Mouse (Mus musculus): ENCODE measurements at regions not wholly inside any gene's neighbourhood (a gene's known extent, or its start where the extent isn't known, plus 50 kb on each side); places are given as distances from the start of the nearest gene placed in this dataset.

DNA sequence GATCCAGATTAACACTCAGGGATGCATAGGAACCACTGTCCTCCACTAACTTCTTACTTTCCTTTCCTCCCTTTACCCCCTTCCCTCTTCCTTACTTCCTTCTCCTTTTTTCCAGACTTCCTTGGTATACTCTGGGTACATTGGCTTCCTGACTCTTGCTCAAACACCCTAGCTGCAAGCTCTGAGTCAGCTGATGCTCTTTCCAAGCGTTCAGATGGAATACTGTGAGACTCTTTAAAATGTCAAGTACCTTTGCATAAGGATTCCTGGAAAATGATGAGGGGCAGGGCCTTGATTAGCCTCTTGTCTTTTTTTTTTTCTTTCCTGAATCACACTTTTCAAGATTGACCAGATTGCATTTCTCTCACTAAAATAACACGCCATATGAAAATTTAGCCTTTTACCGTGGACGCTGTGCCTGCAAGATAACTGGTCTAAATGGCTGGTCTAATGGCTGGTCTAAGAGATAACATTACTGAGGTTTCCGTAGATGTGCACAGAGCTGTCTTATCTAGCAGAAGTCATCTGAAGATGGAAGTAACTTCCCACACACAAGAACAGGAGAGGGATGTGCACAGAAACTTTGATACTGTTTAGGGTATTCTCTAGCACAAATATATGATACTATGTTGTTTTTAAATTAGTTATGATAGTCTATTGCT is 404.9 kb downstream of the Rprm start:
- H3K27me3 ChIP-seq (ENCODE audit: control insufficient read depth, insufficient read depth, low read length), result no peaks in the 10 kb centered on the region; the same call in 1 of the 2 replicates
- 93% methylated on average over 5 of the region's 5 CpGs for WGBS
- no peaks in the 10 kb centered on the region for H3K4me1 ChIP-seq (ENCODE audit: control insufficient read depth, insufficient read depth, low read length)
- DNase-seq, result no peak
- TF ChIP-seq POLR2A (IDR thresholded peaks at IDR 0.05; ENCODE audit: borderline replicate concordance, insufficient read depth, low read length), result no peak
- H3K27ac ChIP-seq (ENCODE audit: insufficient read depth, low read length), result no peak overlapping the region
- H3K4me3 ChIP-seq (replicated peaks; ENCODE audit: insufficient read depth, low read depth, low read length), result no peak overlapping the region

DNA sequence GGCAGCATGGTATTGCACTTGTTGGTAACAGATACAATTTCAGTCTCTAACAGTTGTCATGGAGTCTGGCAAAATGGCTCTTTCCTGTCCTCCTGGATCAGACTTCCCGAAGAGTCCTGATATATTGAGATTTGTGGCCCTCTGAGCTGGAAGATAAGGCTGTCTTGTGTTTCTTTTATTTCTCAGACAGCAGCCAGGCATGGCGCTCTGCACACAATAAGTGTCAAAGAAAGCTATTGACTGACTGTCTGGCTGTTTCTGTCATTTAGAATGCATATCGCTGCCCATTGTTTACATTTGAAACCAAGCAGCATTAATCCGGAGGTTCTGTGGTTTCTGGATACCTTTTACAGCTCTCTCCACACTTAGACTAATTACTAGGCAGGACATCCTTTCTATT is 402.8 kb downstream of the Rprm start:
- Histone ChIP-seq H3K4me3 (replicated peaks; ENCODE audit: insufficient read depth, low read depth, low read length) (no peak overlapping the region), H3K4me1 (ENCODE audit: control insufficient read depth, insufficient read depth, low read length) (no peaks in the 10 kb centered on the region), H3K27ac (ENCODE audit: insufficient read depth, low read length) (no peak overlapping the region), H3K27me3 (ENCODE audit: control insufficient read depth, insufficient read depth, low read length) (no peaks in the 10 kb centered on the region; the same call in 1 of the 2 replicates)
- WGBS, result 15% methylated on average over 4 of the region's 4 CpGs
- no peak for TF ChIP-seq CTCF (IDR thresholded peaks at IDR 0.05; ENCODE audit: borderline replicate concordance, insufficient read depth, low read depth, low read length)
- no peak for TF ChIP-seq POLR2A (IDR thresholded peaks at IDR 0.05; ENCODE audit: borderline replicate concordance, insufficient read depth, low read length)
- no peak for DNase-seq

DNA sequence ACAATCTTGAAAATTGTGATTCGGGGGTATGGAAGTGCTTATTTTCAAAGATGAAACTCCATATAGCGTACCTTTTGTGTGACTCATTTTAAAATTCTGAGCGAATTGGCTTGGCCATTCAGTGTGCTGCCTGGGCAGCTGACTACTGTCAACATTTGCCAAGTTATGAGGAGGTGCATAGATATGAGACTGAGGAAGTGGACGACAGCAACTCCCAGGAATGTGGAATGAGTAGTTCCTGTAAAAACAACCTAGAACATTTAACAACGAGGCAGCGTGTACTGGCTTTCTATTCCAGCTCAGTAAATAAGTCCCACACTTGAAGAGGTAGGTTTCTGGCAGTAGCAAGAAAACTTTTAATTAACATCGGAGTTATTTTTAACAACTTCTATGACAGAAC is 398.1 kb downstream of the Rprm start:
- no peak overlapping the region for H3K4me3 ChIP-seq (replicated peaks; ENCODE audit: insufficient read depth, low read depth, low read length)
- no peaks in the 10 kb centered on the region for H3K27me3 ChIP-seq (ENCODE audit: control insufficient read depth, insufficient read depth, low read length)
- no peak for TF ChIP-seq CTCF (IDR thresholded peaks at IDR 0.05; ENCODE audit: borderline replicate concordance, insufficient read depth, low read depth, low read length)
- TF ChIP-seq POLR2A (IDR thresholded peaks at IDR 0.05; ENCODE audit: borderline replicate concordance, insufficient read depth, low read length), result no peak
- no peak overlapping the region for H3K27ac ChIP-seq (ENCODE audit: insufficient read depth, low read length)
- 75% methylated on average over 7 of the region's 7 CpGs for WGBS
- no peak for DNase-seq
- no peaks in the 10 kb centered on the region for H3K4me1 ChIP-seq (ENCODE audit: control insufficient read depth, insufficient read depth, low read length)

DNA sequence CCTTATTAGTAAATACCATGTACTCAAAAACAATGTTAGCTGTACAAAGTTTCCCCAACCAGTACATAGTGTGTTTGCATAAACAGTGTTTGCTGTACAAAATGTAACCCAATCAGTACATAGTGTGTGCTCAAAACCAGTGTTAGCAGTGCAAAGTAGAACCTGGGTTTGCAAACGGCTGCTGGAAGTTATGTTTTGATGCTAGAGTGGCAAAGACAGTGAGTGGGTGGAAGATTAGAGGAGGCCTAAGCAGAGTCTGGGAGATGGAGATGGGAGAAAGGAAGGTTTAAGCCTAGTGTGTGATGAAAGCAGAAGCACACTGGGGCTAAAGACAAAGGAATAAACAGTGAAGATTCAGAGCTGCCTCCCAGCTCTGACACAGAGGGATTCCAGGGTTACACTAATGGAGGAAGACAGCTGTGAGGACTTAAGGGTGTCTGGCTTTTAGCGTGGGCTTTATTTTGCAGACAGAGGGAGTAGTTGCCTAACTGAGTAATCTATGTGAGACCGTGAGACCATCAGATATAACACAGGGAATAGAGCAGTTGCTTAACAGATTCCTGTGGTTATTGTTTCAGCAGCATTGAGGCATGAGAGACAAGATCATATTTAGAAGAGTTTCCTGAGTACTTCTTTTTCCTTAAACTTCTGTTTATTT is 396.0 kb downstream of the Rprm start:
- no peak for DNase-seq
- no peaks in the 10 kb centered on the region for H3K4me1 ChIP-seq (ENCODE audit: control insufficient read depth, insufficient read depth, low read length)
- no peak overlapping the region for H3K4me3 ChIP-seq (replicated peaks; ENCODE audit: insufficient read depth, low read depth, low read length)
- no peaks in the 10 kb centered on the region for H3K27me3 ChIP-seq (ENCODE audit: control insufficient read depth, insufficient read depth, low read length)
- H3K27ac ChIP-seq (ENCODE audit: insufficient read depth, low read length), result no peak overlapping the region
- no peak for TF ChIP-seq POLR2A (IDR thresholded peaks at IDR 0.05; ENCODE audit: borderline replicate concordance, insufficient read depth, low read length)
- no peak for TF ChIP-seq CTCF (IDR thresholded peaks at IDR 0.05; ENCODE audit: borderline replicate concordance, insufficient read depth, low read depth, low read length)
- 33% methylated on average over 3 of the region's 3 CpGs for WGBS

DNA sequence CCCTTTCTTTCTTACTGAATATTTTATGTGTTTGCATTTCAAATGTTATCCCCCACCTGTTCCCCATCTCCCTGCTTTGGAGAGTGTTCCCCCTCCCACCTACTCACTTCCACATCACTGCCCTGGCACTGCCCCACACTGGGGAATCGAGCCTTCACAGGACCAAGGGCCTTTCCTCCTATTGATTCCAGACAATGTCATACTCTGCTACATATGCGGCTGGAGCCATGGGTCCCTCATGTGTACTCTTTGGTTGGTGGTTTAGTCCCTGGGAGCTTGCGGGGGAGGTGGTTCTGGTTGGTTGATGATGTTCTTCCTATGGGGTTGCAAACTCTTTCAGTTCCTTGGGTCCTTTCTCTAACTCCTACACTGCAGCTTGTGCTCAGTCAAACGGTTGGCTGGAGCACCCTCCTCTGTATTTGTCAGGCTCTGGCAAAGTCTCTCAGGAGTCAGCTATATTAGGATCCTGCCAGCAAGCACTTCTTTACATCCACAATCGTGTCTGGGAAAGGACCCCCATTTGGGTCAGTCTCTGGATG is 393.7 kb downstream of the Rprm start:
- TF ChIP-seq CTCF (IDR thresholded peaks at IDR 0.05; ENCODE audit: borderline replicate concordance, insufficient read depth, low read depth, low read length) (no peak), POLR2A (IDR thresholded peaks at IDR 0.05; ENCODE audit: borderline replicate concordance, insufficient read depth, low read length) (no peak)
- 27% methylated on average over 5 of the region's 5 CpGs for WGBS

DNA sequence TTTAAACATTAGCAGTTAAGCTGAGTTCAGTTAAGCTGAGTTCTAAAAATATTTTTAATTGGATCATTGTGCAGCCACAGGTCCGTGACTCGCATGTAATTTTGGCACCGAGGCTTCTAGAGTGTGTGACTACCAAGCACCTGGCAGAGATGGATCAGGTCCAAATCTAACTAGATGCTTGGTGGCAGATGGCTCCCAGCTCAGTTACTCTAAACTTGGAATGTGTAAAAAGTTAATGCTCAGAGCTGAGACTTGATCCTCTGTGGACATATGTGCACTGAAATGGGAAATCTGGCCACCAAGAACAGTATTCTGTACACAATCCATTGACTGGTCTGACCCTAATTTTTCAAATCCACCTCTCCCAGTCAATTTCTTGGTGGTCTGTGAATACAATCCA is 374.1 kb downstream of the Rprm start:
- 12% methylated on average over 3 of the region's 3 CpGs for WGBS
- Histone ChIP-seq H3K4me3 (replicated peaks; ENCODE audit: insufficient read depth, low read depth, low read length) (no peak overlapping the region), H3K4me1 (ENCODE audit: control insufficient read depth, insufficient read depth, low read length) (no peaks in the 10 kb centered on the region), H3K27me3 (ENCODE audit: control insufficient read depth, insufficient read depth, low read length) (no peaks in the 10 kb centered on the region), H3K27ac (ENCODE audit: insufficient read depth, low read length) (no peak overlapping the region)
- peak; percentile 66 to 92 for DNase-seq
- TF ChIP-seq CTCF (IDR thresholded peaks at IDR 0.05; ENCODE audit: borderline replicate concordance, insufficient read depth, low read depth, low read length), result no peak
- no peak for TF ChIP-seq POLR2A (IDR thresholded peaks at IDR 0.05; ENCODE audit: borderline replicate concordance, insufficient read depth, low read length)

More for the DNA sequence above, 393.7 kb downstream of the Rprm start:
- DNase-seq, result no peak
- no peaks in the 10 kb centered on the region for H3K4me1 ChIP-seq (ENCODE audit: control insufficient read depth, insufficient read depth, low read length)
- no peaks in the 10 kb centered on the region for H3K27me3 ChIP-seq (ENCODE audit: control insufficient read depth, insufficient read depth, low read length)
- no peak overlapping the region for H3K27ac ChIP-seq (ENCODE audit: insufficient read depth, low read length)
- no peak overlapping the region for H3K4me3 ChIP-seq (replicated peaks; ENCODE audit: insufficient read depth, low read depth, low read length)

DNA sequence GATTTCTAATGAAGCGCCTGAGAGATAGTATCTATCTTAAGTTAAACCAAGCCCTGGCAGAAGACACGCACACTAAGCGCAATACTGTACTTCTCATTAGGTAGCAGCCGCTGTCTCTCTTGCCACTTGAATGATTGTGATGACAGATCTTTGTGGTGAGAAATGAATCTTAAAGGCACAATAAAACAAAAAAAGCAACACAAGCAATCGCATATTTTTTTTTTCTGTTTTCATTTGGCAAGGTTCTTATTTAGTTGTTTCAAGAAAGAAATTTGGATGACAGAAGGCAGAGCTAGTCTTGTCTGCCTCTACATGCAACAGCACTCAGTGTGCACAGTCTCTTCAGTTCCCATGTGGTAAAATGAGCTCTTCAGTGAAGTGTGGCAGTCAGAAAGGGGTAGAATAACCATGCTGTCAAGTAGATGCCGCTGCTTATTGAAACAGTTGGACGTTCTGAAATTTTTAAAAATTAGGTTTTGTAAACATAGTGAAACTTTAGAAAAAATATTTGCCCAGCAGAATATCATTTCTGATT is 372.2 kb downstream of the Rprm start:
- H3K27me3 ChIP-seq (ENCODE audit: control insufficient read depth, insufficient read depth, low read length), result no peaks in the 10 kb centered on the region
- H3K27ac ChIP-seq (ENCODE audit: insufficient read depth, low read length), result no peak overlapping the region
- no peak overlapping the region for H3K4me3 ChIP-seq (replicated peaks; ENCODE audit: insufficient read depth, low read depth, low read length)
- TF ChIP-seq POLR2A (IDR thresholded peaks at IDR 0.05; ENCODE audit: borderline replicate concordance, insufficient read depth, low read length), result no peak
- no peak for TF ChIP-seq CTCF (IDR thresholded peaks at IDR 0.05; ENCODE audit: borderline replicate concordance, insufficient read depth, low read depth, low read length)
- no peaks in the 10 kb centered on the region for H3K4me1 ChIP-seq (ENCODE audit: control insufficient read depth, insufficient read depth, low read length)
- 80% methylated on average over 7 of the region's 7 CpGs for WGBS
- DNase-seq, result no peak

DNA sequence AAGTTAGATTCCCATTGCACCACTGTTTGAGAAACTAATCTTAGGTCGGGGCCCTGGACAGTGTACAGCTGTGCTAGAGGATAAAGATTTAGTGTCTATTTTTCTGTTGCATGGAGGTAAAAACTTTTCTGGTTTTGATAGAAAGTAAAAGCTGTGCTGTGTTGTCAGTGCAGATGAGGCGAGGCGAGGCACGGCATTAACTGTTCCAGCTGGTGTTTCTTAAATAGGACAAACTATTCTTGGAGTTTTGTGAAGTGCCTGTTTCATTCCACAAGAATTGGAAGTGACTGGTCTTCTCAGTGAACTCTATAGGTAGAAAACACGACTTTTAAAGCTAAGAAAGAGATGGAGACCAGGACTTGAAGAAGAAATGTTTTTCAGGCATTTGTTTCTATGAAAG is 370.3 kb downstream of the Rprm start:
- WGBS, result 83% methylated on average over 5 of the region's 5 CpGs
- no peaks in the 10 kb centered on the region for H3K27me3 ChIP-seq (ENCODE audit: control insufficient read depth, insufficient read depth, low read length)
- no peaks in the 10 kb centered on the region for H3K4me1 ChIP-seq (ENCODE audit: control insufficient read depth, insufficient read depth, low read length)
- DNase-seq, result no peak
- TF ChIP-seq CTCF (IDR thresholded peaks at IDR 0.05; ENCODE audit: borderline replicate concordance, insufficient read depth, low read depth, low read length), result no peak
- no peak for TF ChIP-seq POLR2A (IDR thresholded peaks at IDR 0.05; ENCODE audit: borderline replicate concordance, insufficient read depth, low read length)
- no peak overlapping the region for H3K4me3 ChIP-seq (replicated peaks; ENCODE audit: insufficient read depth, low read depth, low read length)
- no peak overlapping the region for H3K27ac ChIP-seq (ENCODE audit: insufficient read depth, low read length)

Measured in cerebellum, adult 2 months (tissue).